Mouse (Mus musculus) lung, embryonic 15.5 days (tissue): Measurements from ENCODE around the gene Prmt9. TPM values are rescaled to one million over a fixed set of nuclear protein-coding genes. Genes with fewer than 3 reads are reported as not detected.

Experiments used
- ATAC-seq: fragments of 200-750 bp; cut with Nextera tagmentation; 2 replicates; pipeline ENCODE4 v1.8.0; 2017; ENCODE audit warnings: moderate number of reproducible peaks, borderline replicate concordance; ENCODE audit not compliant: low FRiP score, low TSS enrichment; ENCODE audit errors: extremely low read depth
- H3K27ac ChIP-seq: fragments of 300-500 bp; sonication (generic); 2 replicates; pipeline ENCODE4 v1.5.1; 2015; ENCODE audit warnings: moderate library complexity, mild to moderate bottlenecking, inconsistent platforms
- H3K27me3 ChIP-seq: fragments of 300-500 bp; sonication (generic); 2 replicates; pipeline ENCODE4 v1.6.1; 2015; ENCODE audit warnings: inconsistent platforms
- H3K36me3 ChIP-seq: fragments of 300-500 bp; sonication (generic); 2 replicates; pipeline ENCODE4 v1.6.1; 2015; ENCODE audit warnings: inconsistent platforms
- H3K4me1 ChIP-seq: fragments of 300-500 bp; sonication (generic); 2 replicates; pipeline ENCODE4 v1.6.1; 2015; ENCODE audit warnings: inconsistent platforms
- H3K4me2 ChIP-seq: fragments of 300-500 bp; sonication (generic); 2 replicates; pipeline ENCODE4 v1.6.1; 2015; ENCODE audit warnings: inconsistent platforms, mild to moderate bottlenecking, moderate library complexity
- H3K4me3 ChIP-seq: fragments of 300-500 bp; sonication (generic); 2 replicates; pipeline ENCODE4 v1.5.1; 2015; ENCODE audit warnings: mild to moderate bottlenecking, inconsistent platforms
- H3K9ac ChIP-seq: fragments of 300-500 bp; sonication (generic); 2 replicates; pipeline ENCODE4 v1.6.1; 2015; ENCODE audit warnings: inconsistent platforms
- H3K9me3 ChIP-seq: fragments of 300-500 bp; sonication (generic); 2 replicates; pipeline ENCODE4 v1.6.1; 2016; ENCODE audit warnings: inconsistent platforms
- WGBS: fragments of 180-500 bp; shearing (Covaris S2); methylation state at CpG from one replicate; pipeline ENCODE4 v1.1.7; 2015; 5-methylcytosine and 5-hydroxymethylcytosine counted together
- polyA plus RNA-seq: library from polyadenylated mRNA; unstranded; fragments of >200 nt; fragmentation: Nextera tagmentation; extraction: Ambion mirVana; gene quantifications from 2 replicates; pipeline ENCODE4 v1.2.1, GENCODE M21; 2015

Prmt9 gene
- polyA plus RNA-seq, 1 experiment from 2014 or later: 19.5 TPM

- Histone ChIP-seq H3K4me3 (peak within 1 kb of the TSS; percentile 83), H3K27me3 (no peaks in the 10 kb centered on the region), H3K9ac (peak within 1 kb of the TSS; percentile 58), H3K27ac (0 out of 2 replicates have a peak within 1 kb of the TSS, but pooled peaks have one; percentile 18), H3K4me1 (peaks cover 8% of the 10 kb centered on the region; the same call in 1 of the 2 replicates), H3K4me2 (peak within 1 kb of the TSS; percentile 80), H3K9me3 (no peaks in the 10 kb centered on the region), H3K36me3 (0 out of 2 replicates have a peak, but pooled peaks cover 1% of the 10 kb centered on the region)
- WGBS: under 1% methylated on average over 36 of the region's 36 CpGs
- ATAC-seq: peak; percentile 98
These were observed 61.3 kb downstream of the Prmt9 start, which contains the start of gene Tmem184c for GRCm38 (mm10) chr8:77610374-77610969. Gene Tmem184c (minus strand): TSS chr8:77610698.

DNA sequence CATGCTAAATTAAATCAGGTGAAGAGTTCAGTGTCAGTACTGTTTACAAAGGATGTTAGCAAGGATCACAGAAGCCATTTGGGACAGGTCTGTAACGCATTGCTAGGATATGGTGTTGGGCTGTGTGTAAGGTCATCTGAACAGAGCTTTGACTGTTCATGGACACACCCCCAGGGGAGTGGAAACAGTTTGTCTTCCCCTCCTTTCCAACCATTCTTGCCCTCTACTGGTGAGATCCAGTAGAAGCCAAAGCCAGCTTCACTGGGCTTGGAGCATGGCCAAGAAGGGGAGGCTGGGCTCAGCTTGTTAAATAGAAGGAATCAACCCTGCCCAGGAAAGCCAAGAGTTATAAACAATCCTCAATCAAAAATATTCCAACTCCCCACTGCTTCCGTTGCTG, 68.7 kb downstream of the Prmt9 start:
- Histone ChIP-seq H3K27ac (no peak overlapping the region), H3K9ac (no peak overlapping the region), H3K36me3 (no peaks in the 10 kb centered on the region), H3K27me3 (no peaks in the 10 kb centered on the region), H3K4me3 (no peak overlapping the region), H3K9me3 (no peaks in the 10 kb centered on the region), H3K4me1 (peaks cover 7% of the 10 kb centered on the region), H3K4me2 (no peak overlapping the region)
- ATAC-seq: peak; percentile 67; the same call in 1 of the 2 replicates
- WGBS: 26% methylated on average over 2 of the region's 2 CpGs

DNA sequence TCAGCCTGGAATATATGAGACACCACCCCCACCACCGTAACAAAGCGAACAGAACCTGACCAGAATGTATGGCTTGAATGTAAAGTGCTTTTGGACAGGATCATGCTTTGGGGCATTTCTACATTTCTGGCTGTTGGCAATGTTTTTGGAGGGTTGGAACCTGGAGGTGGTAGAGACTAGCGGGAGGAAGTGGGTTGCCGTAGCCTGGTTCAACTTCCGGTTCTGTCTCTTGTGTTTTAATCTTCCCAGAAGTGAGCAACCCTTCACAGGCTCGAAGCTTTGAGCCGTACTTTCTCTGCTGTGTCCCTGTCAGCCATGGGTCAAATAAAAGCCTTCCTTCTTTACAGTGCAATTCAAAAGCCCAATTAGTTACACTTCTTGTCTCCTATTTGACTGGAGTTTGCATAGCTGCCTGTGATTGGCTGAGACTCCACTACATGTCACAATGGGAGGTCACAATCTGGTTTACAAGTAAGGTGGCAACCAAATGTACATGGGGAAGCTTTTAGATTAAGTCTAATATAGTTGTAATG, 74.5 kb downstream of the Prmt9 start:
- Histone ChIP-seq H3K9ac (no peak overlapping the region), H3K27ac (no peak overlapping the region), H3K4me1 (no peaks in the 10 kb centered on the region), H3K4me3 (no peak overlapping the region), H3K36me3 (no peaks in the 10 kb centered on the region), H3K27me3 (no peaks in the 10 kb centered on the region), H3K9me3 (no peaks in the 10 kb centered on the region), H3K4me2 (no peak overlapping the region)
- WGBS: 83% methylated on average over 7 of the region's 7 CpGs
- no peak for ATAC-seq

DNA sequence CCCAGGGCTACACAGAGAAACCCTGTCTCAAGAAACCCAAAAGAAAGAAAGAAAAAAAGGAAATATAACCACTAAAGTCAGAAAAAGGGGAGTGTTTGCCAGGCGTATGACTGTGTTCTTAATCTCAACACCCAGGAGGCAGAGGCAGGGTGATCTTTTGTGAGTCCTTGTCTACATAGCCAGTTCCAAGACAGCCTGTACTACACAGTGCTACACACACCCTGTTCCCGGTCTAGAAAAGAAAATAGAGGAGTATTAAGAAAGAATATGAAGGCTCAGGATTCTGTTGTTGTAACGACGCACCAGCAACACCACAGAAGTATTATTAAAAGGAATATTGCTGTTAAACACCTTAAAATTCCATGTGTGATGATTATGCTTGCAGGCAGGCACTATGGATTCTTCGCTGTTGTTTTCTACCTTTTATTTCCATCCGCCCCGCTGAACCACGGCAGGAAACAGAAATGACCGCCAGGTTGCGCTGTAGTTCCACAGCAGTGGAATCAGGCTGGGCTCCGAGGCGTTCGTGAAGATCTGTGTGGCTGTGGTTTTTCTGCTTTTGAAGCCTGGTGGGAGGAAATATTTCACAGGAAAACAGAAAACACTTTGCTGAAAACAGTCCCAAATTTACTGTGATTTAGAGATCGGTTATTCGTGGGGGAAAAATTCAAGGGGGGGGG, 80.8 kb downstream of the Prmt9 start:
- ATAC-seq: peak; percentile 53; the same call in 1 of the 2 replicates

GRCm38 (mm10) chr8:77630691-77631090, 81.5 kb downstream of the Prmt9 start:
- no peaks in the 10 kb centered on the region for H3K27me3 ChIP-seq
- H3K36me3 ChIP-seq: no peaks in the 10 kb centered on the region
- H3K4me2 ChIP-seq: no peak overlapping the region
- H3K27ac ChIP-seq: peak overlapping the region; percentile 67
- no peak overlapping the region for H3K9ac ChIP-seq
- H3K4me3 ChIP-seq: no peak overlapping the region
- 24% methylated on average over 3 of the region's 3 CpGs for WGBS
- H3K9me3 ChIP-seq: no peaks in the 10 kb centered on the region
- peaks cover 14% of the 10 kb centered on the region for H3K4me1 ChIP-seq
- no peak for ATAC-seq

More for the DNA sequence above, 80.8 kb downstream of the Prmt9 start:
- H3K4me2 ChIP-seq: no peak overlapping the region
- no peaks in the 10 kb centered on the region for H3K9me3 ChIP-seq
- H3K36me3 ChIP-seq: no peaks in the 10 kb centered on the region
- WGBS: 18% methylated on average over 15 of the region's 15 CpGs
- H3K4me3 ChIP-seq: no peak overlapping the region
- no peaks in the 10 kb centered on the region for H3K27me3 ChIP-seq
- no peak overlapping the region for H3K9ac ChIP-seq
- peaks cover 14% of the 10 kb centered on the region for H3K4me1 ChIP-seq
- H3K27ac ChIP-seq: peak overlapping the region; percentile 54

Other genes with a start within 250 kb of the Prmt9 start
- gene Arhgap10, start 31.4 kb upstream of the Prmt9 start, polyA plus RNA-seq: 23.0 and 23.8 TPM in 2 replicates
- gene Tmem184c, start 61.3 kb downstream of the Prmt9 start, polyA plus RNA-seq: 31.3 and 32.3 TPM in 2 replicates
- 109 and 116 TPM in 2 replicates for gene Ednra, start 175.1 kb downstream of the Prmt9 start, polyA plus RNA-seq